Mouse (Mus musculus) thymus, postnatal 25 days (tissue): ENCODE measurements around the gene Tfpi.

Experiments
- DNase-seq: peaks from one replicate; pipeline ENCODE4 v3.0.0; 2022

The Tfpi gene

GRCm38 (mm10) chr2:84476577-84476976 is at the start of gene Tfpi:
Tfpi (minus strand) TSS chr2:84476775.
- peak; percentile 5 for DNase-seq

GRCm38 (mm10) chr2:84526221-84526620 is 49.6 kb upstream of the Tfpi start:
- DNase-seq, result no peak

GRCm38 (mm10) chr2:84525806-84526205 is 49.2 kb upstream of the Tfpi start:
- no peak for DNase-seq

GRCm38 (mm10) chr2:84525047-84525446 is 48.5 kb upstream of the Tfpi start:
- no peak for DNase-seq

- no peak for DNase-seq
Observed at GRCm38 (mm10) chr2:84523994-84524393, 47.4 kb upstream of the Tfpi start.

GRCm38 (mm10) chr2:84523103-84523865 is 46.7 kb upstream of the Tfpi start:
- DNase-seq, result no peak

GRCm38 (mm10) chr2:84519514-84520067 is 43.0 kb upstream of the Tfpi start:
- no peak for DNase-seq

- DNase-seq, result no peak
Observed at GRCm38 (mm10) chr2:84518767-84519166, 42.2 kb upstream of the Tfpi start.

GRCm38 (mm10) chr2:84513281-84513680 is 36.7 kb upstream of the Tfpi start:
- no peak for DNase-seq

- DNase-seq, result no peak
Observed at GRCm38 (mm10) chr2:84511508-84511907, 34.9 kb upstream of the Tfpi start.

- no peak for DNase-seq
Observed at GRCm38 (mm10) chr2:84511036-84511435, 34.5 kb upstream of the Tfpi start.

- peak; percentile 44 for DNase-seq
Observed at GRCm38 (mm10) chr2:84504954-84505394, 28.4 kb upstream of the Tfpi start.

GRCm38 (mm10) chr2:84504285-84504684 is 27.7 kb upstream of the Tfpi start:
- DNase-seq, result no peak

GRCm38 (mm10) chr2:84498921-84499320 is 22.3 kb upstream of the Tfpi start:
- no peak for DNase-seq

- no peak for DNase-seq
Observed at GRCm38 (mm10) chr2:84495108-84495507, 18.5 kb upstream of the Tfpi start.

GRCm38 (mm10) chr2:84493626-84494025 is 17.1 kb upstream of the Tfpi start:
- DNase-seq, result no peak

- DNase-seq, result no peak
Observed at GRCm38 (mm10) chr2:84491715-84492114, 15.1 kb upstream of the Tfpi start.

- no peak for DNase-seq
Observed at GRCm38 (mm10) chr2:84487705-84488291, 11.2 kb upstream of the Tfpi start.

GRCm38 (mm10) chr2:84481863-84482262 is 5.3 kb upstream of the Tfpi start:
- DNase-seq, result peak; percentile 63

GRCm38 (mm10) chr2:84479036-84479435 is 2.5 kb upstream of the Tfpi start:
- peak; percentile 47 for DNase-seq

- no peak for DNase-seq
Observed at GRCm38 (mm10) chr2:84477759-84478158, 1.2 kb upstream of the Tfpi start.

GRCm38 (mm10) chr2:84476131-84476530 is 444 bp downstream of the Tfpi start:
- no peak for DNase-seq

- DNase-seq, result no peak
Observed at GRCm38 (mm10) chr2:84475601-84476000, 974 bp downstream of the Tfpi start.

- no peak for DNase-seq
Observed at GRCm38 (mm10) chr2:84474651-84475050, 1.9 kb downstream of the Tfpi start.
